Mouse (Mus musculus): Measurements from ENCODE around the gene Slco1a5.
"Not testable (repeated sequence)": the region's sequence is repeated elsewhere in the genome, so short reads cannot be mapped to it uniquely, and the experiment has no call there.

The Slco1a5 gene

DNA sequence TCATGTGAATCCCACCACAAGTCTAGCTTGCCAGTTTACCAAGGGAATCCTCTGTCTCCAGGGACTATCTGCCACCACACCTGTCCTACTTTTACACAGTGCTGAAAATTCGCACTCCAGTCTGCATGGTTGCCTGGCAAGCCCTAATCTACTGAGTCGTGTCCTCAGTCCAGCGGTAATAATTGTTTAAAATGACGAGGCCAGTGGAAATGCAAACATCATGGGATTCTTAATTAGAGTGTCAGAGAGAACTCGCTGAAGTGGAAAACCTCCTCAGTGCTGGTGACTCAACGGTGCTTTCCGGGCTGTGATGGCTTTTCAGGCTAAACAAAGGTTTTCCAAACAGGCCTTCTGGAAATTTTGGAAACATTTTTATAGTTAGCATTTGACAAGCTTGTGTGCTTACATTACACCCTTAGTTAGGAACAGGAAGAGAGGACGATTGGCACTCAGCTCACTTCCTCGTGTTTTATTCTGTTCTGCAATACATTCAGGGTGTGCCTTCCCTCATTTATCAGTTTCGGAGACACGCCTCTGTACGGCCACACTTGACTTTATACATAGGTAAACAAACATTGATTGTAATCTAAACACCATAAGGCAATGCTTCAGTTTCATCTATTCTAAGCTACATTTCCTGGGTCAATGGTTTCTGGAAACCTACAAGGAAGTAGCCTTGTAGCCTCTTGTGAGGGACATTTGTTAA lies 33.2 kb downstream of the Slco1a5 start:
- DNase-seq (ENCODE audit: low read depth, low spot score), result no peak

DNA sequence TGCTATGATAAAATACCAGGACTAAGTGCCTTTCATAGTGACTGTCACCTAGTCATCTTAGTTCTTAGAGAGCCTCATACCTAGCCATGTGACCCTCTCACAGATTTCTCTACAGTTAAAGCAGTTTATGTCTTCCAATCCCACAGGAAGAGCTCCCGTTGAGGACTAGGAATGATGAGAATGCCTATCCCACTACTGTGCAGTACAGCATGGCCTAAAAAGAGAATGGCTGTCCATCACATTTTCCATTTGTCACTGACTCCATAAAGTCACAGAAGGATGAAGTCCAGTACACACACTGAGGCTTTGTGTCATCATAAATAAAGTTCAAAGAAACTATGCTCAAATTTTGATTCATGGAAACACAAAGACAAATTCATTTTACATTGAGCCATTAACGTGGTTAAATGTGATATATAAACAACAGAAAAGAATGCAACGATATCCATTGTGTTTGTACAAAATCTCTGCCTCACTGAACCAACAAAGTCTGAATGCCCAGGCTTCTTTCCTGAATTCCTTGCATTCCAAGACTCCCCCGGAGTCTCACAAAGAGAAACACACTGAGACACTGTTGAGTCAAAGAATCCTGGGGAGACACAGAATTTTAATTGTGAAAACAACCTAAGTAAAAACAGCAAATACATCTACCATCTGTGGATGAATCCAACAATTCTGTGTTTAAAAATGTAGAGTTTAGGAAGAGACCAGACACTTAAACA lies 46.9 kb downstream of the Slco1a5 start:
- DNase-seq (ENCODE audit: low read depth, low spot score), result no peak

DNA sequence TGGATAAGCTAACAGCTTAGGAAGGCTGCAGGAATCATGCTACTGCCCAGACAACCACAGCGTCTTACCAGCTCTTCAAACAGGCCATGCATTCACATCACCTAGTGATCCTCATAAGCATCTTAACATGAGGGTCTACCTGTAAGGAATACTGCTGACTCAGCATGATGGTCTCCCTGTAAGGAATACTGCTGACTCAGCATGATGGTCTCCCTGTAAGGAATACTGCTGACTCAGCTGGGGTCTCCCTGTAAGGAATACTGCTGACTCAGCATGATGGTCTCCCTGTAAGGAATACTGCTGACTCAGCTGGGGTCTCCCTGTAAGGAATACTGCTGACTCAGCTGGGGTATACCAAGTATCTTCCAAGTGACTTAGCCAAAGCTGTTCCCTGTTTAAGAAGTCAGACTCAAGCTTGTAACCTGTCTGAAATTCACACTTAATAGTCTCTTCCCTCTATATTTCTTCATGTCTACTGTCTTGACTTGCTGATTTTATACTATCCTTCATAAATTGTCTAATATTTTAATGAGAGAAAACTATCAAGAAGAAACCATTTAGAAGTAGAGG lies 72.0 kb downstream of the Slco1a5 start:
- not testable (repeated sequence) for DNase-seq (ENCODE audit: low read depth, low spot score)

DNA sequence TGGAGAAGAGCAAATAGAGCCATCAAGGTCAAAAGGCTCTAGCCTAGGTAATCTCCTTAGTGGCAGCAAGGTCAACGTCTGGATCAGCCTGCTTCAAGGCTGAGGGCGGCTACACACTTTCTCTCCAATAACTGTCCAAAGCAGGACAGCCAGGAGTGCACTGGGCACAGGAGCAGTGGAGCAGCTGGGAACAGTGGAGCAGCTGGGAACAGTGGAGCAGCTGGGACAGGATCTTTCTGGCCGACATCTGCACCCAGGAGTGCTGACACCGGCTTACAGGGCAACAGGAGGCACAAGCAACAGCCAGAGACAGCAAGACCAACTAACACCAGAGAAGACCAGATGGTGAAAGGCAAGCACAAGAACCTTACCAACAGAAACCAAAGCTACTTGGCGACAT lies 77.7 kb downstream of the Slco1a5 start:
- DNase-seq (ENCODE audit: low read depth, low spot score), result no peak

DNA sequence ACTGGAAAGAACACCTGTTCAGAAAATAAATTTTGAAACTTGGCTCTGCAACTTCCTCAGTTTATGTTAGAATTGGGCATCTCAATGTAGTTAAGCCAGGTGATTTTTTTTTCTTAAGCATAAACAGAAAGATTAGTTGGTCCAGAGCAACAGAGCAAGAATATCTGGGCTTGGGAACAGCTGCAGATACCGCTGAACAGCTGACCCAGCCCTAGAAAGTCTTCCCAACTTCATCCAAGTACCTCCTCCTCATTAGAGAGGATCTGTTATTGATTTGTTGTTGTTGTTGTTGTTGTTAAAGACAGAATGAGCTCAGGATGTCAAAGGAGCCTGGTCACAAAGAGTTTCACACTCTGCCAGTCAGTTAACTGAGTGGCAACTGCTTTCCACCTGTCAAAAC lies 83.3 kb downstream of the Slco1a5 start:
- no peak for DNase-seq (ENCODE audit: low read depth, low spot score)

DNA sequence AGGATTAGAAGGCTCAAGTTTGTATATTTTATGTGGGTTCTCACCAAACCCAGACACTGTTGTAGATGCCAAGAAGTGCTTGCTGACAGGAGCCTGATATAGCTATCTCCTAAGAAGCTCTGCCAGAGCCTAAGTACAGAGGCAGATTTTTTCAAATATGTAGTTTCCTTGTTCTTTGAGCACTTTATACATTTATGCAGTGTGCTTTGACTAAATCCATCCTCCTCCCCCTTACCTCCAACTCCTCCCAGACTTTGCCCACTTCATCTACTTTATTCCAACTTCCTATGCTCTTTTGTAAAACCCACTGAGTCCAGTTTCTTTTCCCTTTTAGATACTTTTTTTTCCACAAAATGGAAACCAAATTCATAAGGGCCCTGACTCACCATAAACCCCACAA lies 102.6 kb downstream of the Slco1a5 start:
- DNase-seq (ENCODE audit: low read depth, low spot score), result no peak

DNA sequence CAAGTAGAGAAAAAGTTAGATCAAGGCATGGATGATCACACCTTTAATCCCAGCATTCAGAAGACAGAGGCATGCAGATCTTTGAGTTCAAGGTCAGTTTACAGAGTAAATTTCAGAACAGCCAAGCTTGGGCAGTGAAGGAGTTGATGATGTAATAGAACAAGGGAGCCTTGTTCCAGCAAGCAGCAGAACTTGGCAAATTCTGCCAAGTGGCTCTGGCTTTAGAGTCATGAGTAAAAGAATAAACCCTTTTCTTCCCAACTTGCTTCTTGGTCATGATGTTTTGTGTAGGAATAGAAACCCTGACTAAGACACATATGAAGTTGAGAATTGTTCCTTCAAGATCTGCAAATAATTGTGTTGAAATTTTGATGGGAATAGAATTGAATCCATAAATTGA lies 111.0 kb downstream of the Slco1a5 start:
- DNase-seq (ENCODE audit: low read depth, low spot score), result no peak

DNA sequence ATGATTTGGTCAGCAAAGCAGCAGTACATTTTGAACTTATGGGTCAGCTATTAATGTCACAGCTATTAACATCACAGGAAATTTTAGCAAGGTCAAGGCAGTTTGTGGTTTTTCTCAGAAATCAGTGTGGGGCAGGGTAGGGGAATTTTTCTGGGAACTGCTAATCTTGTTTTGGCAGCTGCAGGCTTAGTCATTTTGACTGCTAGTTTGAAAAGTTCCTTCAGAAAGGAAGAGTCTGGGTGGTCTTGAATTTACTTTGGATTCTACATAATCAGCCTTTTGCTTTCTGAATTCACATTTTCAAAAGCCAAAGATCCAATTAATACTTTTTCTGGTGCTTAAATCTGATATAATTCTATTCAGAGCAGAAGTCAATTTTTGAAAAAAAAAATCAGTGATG lies 113.0 kb downstream of the Slco1a5 start:
- DNase-seq (ENCODE audit: low read depth, low spot score), result no peak

DNA sequence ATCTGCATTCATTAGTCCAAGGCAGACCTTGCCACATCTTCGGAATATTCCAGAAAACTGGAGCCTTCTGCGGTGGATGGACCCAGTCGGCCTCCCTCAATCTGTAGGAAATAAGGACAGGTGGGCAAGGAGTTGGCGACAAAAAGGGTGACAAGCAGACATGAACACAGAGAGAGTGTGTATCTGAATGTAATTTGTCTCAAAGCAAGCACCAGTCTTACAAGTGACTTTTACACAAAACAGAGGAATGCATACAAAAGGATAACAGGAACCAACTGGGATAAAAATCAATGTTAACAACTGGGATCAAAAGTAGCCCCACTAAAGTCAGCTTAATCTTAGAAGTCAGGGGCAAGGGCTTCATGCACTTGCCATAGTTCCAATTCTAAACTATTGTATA lies 114.4 kb downstream of the Slco1a5 start, which contains the start of gene Slco1a6:
TSS of gene Slco1a6 (minus strand) at position 101 of the 400 bp plus-strand sequence.
- DNase-seq (ENCODE audit: low read depth, low spot score), result no peak

DNA sequence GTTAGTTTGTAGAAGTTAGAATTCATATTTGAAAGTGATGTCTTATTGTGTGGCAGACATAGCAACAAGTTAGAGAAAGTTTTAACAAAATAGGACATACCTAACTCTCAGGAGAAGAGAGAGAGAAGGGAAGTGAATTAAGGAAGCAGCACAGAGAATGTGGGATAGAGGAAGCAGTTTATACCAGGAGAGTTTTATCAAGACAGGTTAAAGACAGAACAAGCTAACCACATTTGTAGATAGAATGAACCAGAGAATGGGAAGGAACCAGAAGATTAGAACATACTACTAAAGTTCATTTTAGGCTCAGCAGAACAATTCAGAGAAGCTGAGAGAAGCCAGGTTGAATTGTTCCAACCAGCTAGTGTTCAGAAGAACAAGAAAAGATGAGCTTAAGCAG lies 122.3 kb downstream of the Slco1a5 start:
- DNase-seq (ENCODE audit: low read depth, low spot score), result no peak

DNA sequence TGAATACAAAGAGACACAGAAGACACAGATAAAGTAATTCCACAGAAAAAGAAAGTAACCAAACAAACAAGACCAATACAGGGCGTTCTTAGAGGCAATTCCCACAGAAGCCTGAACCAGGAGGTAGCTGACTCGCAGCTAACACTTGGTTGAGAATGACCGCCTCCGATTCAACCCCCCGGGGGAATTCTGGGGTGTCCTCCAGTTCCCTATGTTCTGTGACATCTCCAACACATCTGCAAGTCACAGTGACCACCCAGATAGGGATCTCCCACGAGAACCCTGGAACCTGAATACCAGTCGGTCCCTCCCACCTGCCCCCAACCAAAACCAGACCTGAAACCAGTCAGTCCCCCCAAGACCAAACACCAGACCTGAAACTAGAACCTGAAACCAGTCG lies 128.5 kb downstream of the Slco1a5 start:
- no peak for DNase-seq (ENCODE audit: low read depth, low spot score)

DNA sequence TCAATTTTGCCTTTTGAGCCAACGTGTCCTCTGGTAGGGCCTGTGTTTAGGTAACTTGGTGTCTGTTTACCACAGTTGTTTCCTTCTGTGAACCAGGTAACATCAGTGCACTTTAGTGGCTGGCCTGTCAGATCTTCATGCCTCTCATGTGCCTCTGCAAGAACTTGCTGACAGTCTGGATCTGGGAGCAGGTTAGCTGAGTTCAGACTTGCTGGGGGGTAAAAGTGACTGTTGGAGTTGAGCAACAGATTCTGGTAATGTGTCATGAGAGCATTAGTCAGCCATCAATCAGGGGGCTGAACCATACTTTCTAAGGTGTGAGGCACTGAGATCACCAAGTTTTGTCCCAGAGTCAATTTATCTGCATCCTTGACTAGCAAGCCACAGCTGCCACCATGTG lies 130.8 kb downstream of the Slco1a5 start:
- no peak for DNase-seq (ENCODE audit: low read depth, low spot score)

DNA sequence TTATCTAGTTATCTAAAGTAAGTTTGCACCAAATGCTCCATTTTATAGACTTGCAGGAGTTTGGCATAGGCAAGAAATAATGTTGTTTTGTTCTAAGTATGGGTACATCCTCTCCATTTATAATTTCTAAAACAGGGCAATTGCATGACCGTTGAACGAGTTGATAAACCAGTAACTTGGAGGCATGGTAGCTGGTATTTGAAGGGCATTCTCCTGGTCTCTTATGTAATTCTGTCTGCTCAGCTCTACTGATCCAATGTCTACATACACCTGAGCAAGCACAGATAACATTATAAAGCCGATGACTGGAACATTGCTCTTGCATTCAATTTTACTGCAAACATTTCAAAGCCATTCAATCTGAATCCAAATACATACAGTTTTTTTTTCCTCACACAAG lies 135.4 kb downstream of the Slco1a5 start:
- no peak for DNase-seq (ENCODE audit: low read depth, low spot score)

DNA sequence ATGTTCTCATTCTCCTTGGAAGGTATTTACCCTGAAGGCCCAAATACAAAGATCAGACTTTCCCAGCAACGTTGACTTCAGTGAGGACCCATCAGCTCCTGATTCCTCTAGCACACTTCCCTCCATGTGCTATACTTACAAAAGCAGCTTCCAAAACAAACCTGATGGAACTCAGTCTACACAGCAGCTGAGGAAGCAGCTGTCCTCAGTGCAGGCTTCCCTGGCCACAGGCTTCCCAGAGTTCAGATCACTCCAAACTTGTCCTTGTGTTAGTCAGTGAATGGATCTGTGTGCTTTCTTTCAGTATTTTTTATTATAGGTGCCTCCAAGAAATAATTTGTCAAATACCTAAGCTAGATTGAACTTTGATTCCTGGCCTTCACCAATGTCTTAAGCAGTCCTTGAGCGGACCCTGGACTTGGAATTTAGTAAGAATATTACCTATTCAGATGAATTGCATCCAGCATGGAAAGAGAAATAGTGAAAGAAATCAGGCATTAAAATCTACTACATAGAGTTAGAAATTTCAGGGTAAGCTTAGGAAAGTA lies 136.8 kb downstream of the Slco1a5 start:
- DNase-seq (ENCODE audit: low read depth, low spot score), result no peak
